Mouse (Mus musculus) forebrain, embryonic 13.5 days (tissue): ENCODE data around the gene Gltpd2. TPM values are rescaled to one million over a fixed set of nuclear protein-coding genes. Genes with fewer than 3 reads are reported as not detected.

Experiments used
- polyA plus RNA-seq: library from polyadenylated mRNA; unstranded; fragments of >200 nt; fragmentation: Nextera tagmentation; extraction: Ambion mirVana; gene quantifications from 2 replicates; pipeline ENCODE4 v1.2.1, GENCODE M21; 2015

The Gltpd2 gene
- polyA plus RNA-seq, 1 experiment from 2014 or later = not detected

Other genes with a start within 250 kb of the Gltpd2 start
- not detected in 2 replicates for gene Alox12e, start 196.6 kb upstream of the Gltpd2 start, polyA plus RNA-seq
- gene Alox15, start 167.2 kb upstream of the Gltpd2 start, polyA plus RNA-seq = 0.15 TPM in 1 of 2 replicates, not detected in the other
- gene Pelp1, start 109.2 kb upstream of the Gltpd2 start, polyA plus RNA-seq = 32.0 and 36.3 TPM in 2 replicates
- gene Arrb2, start 86.6 kb upstream of the Gltpd2 start, polyA plus RNA-seq = 33.0 and 33.2 TPM in 2 replicates
- 36.6 and 40.8 TPM in 2 replicates for gene Med11, start 67.3 kb upstream of the Gltpd2 start, polyA plus RNA-seq
- 0.37 and 0.58 TPM in 2 replicates for gene Zmynd15, start 59.8 kb upstream of the Gltpd2 start, polyA plus RNA-seq
- 0.71 and 0.83 TPM in 2 replicates for gene Cxcl16, start 59.2 kb upstream of the Gltpd2 start, polyA plus RNA-seq
- gene Tm4sf5, start 14.0 kb upstream of the Gltpd2 start, polyA plus RNA-seq = 0.17 and 0.30 TPM in 2 replicates
- 0.57 TPM in 1 of 2 replicates, not detected in the other for gene Vmo1, start 4.6 kb upstream of the Gltpd2 start, polyA plus RNA-seq
- 912 and 933 TPM in 2 replicates for gene Psmb6, start 6.2 kb downstream of the Gltpd2 start, polyA plus RNA-seq
- not detected in 2 replicates for gene Gm40193, start 13.7 kb downstream of the Gltpd2 start, polyA plus RNA-seq
- gene Pld2, start 20.9 kb downstream of the Gltpd2 start, polyA plus RNA-seq = 2.9 and 4.6 TPM in 2 replicates
- 10.6 and 11.2 TPM in 2 replicates for gene Mink1, start 43.7 kb downstream of the Gltpd2 start, polyA plus RNA-seq
- gene 4930544D05Rik, start 96.7 kb downstream of the Gltpd2 start, polyA plus RNA-seq = not detected in 2 replicates
- not detected in 2 replicates for gene Chrne, start 100.0 kb downstream of the Gltpd2 start, polyA plus RNA-seq
- 0.15 and 0.30 TPM in 2 replicates for gene Gp1ba, start 119.9 kb downstream of the Gltpd2 start, polyA plus RNA-seq
- gene Rnf167, start 128.0 kb downstream of the Gltpd2 start, polyA plus RNA-seq = 108 and 119 TPM in 2 replicates
- 156 and 165 TPM in 2 replicates for gene Slc25a11, start 128.3 kb downstream of the Gltpd2 start, polyA plus RNA-seq
- gene Pfn1, start 135.4 kb downstream of the Gltpd2 start, polyA plus RNA-seq = 919 and 977 TPM in 2 replicates
- gene Eno3, start 138.0 kb downstream of the Gltpd2 start, polyA plus RNA-seq = 7.1 and 7.4 TPM in 2 replicates
- 173 and 177 TPM in 2 replicates for gene Spag7, start 150.2 kb downstream of the Gltpd2 start, polyA plus RNA-seq
- gene Camta2, start 168.9 kb downstream of the Gltpd2 start, polyA plus RNA-seq = 11.9 and 13.9 TPM in 2 replicates
- 0.87 and 0.89 TPM in 2 replicates for gene Inca1, start 181.0 kb downstream of the Gltpd2 start, polyA plus RNA-seq
- gene Kif1c, start 181.4 kb downstream of the Gltpd2 start, polyA plus RNA-seq = 1.3 and 1.5 TPM in 2 replicates
- 11.5 and 13.4 TPM in 2 replicates for gene Zfp3, start 245.0 kb downstream of the Gltpd2 start, polyA plus RNA-seq